Mouse (Mus musculus) mouse embryonic stem cell (cell line): ENCODE data around the gene Tfr2.

ENCODE experiments used
- in situ Hi-C, 2 experiments: fragments of 300-500 bp; cut with MboI; formaldehyde crosslinking; loops; 1 replicate in 1 of 2; 3 replicates in 1 of 2; pipeline ENCODE4 v1.14.3; 2019 to 2020; ENCODE audit warnings: low sequenced_read_pairs in 2 of 2, low pct_unique_long_range_greater_than_20kb in 1 of 2, mixed read lengths in 1 of 2; ENCODE audit not compliant: unreplicated experiment in 1 of 2

Tfr2 gene

DNA sequence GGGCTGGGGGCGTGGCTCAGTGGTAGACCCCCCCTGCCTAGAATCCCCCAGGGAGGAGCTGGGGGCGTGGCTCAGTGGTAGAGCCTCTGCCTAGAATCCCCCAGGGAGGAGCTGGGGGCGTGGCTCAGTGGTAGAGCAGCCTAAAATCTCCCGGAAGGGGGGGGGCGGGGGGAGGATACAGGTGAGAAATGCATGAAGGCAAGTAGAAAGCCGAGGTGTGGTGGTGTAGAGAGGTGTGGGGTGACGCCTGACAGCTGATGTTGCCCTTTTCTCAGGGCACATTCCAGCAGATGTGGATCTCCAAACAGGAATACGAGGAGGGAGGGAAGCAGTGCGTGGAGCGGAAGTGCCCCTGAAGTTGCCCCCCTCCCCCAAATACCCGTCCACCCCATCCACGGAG, 609 bp upstream of the Tfr2 start:
- in situ Hi-C loops, result no loop called here

DNA sequence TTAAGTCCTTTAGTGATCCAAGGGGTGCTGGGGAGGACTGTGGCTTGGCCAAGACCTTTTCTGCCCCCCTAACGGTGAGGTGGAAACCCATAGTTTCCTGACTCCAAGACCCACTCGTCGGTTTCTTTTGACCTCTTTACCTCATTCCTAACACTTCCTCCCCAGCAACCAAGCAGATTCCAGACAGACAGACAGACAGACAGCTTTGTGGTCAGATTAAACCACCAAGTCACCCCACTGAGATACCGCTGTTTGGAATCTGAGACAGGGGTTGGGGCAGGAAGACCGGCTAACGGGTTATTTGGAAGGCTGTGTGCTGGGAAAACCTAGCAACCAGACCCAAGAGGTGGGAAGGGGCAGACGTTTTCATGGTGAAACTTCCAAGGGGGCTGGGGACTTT, 541 bp downstream of the Tfr2 start:
- in situ Hi-C loops, result no loop called here

DNA sequence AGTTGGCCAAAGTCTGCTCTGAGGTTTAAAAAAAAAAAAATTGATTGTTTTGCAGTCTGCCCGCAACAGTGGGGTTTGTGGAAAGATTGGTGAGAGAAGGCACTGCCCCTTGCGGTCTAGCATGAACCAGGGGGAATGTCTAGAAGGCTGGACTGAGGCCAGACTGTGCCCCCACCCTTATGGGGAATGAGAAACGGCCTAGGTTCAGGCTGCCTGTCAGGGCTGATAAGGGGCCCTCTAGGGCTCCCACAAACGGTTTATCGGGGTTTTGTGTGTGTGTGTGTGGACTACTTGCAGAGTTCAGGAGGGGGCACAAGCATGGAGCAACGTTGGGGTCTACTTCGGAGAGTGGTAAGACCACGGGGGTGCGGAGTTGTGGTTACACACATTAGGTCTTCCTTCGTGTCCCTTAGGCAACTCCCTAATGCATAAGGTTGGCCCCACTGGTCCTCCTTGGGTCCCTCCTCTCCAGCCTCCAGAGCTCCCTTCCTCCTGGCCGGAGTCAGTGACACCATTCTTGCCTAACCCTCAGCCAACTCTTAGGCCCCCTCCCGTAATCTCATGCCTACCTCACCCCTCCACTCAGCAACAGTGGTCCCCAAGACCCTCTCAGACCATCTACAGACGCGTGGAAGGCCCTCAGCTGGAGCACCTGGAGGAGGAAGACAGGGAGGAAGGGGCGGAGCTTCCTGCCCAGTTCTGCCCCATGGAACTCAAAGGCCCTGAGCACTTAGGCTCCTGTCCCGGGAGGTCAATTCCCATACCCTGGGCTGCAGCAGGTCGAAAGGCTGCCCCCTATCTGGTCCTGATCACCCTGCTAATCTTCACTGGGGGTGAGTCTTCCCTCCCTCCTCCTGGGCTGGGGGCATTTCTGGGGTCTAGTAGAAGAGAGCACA, 1.3 kb downstream of the Tfr2 start:
- in situ Hi-C loops, result no loop called here

DNA sequence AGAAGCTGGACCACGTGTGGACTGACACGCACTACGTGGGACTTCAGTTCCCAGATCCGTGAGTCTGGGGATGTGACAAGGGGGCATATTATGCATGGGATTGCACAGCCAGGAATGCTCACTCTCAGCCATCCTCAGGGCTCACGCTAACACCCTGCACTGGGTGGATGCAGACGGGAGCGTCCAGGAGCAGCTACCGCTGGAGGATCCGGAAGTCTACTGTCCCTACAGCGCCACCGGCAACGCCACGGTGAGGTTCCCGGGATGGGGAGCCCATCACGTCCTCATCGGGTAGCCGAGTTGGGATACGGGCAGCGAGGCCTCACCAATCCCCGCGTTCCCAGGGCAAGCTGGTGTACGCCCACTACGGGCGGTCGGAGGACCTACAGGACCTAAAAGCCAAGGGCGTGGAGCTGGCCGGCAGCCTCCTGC, 4.8 kb downstream of the Tfr2 start:
- in situ Hi-C loops, result no loop called here

DNA sequence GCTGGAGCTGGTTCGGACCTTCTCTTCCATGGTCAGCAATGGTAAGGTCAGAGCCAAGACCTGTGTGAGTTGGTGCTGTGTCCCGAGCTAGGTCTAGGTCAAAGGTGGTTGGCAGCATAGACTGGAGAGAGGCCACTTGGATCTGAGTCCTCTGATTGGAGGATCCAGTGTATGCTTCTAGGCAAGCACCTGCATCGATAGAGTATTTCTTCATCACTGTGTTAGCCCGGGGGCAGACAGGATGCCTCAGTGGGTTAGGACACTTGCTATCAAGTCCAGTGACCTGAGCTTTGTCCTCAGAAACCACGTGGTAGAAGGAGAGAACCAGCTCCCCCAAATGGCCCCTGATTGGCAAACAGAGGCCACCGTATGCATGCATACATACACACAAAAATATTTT, 10.6 kb downstream of the Tfr2 start:
- in situ Hi-C loops, result no loop called here

DNA sequence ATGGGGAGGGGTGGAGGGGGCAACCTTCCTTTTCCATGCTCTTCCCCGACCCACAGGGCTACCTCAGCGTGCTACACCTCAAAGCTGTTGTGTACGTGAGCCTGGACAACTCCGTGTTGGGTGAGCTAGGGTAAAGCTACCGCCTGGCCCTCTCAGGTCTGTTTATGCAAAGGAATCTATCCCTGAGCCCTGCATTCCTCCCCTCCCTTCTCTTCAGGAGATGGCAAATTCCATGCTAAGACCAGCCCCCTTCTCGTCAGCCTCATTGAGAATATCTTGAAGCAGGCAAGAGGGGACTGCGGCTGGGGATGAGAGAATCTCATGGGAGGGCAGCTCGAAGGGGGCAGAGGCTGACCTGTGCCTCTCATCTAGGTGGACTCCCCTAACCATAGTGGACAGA, 13.1 kb downstream of the Tfr2 start:
- in situ Hi-C loops, result no loop called here

DNA sequence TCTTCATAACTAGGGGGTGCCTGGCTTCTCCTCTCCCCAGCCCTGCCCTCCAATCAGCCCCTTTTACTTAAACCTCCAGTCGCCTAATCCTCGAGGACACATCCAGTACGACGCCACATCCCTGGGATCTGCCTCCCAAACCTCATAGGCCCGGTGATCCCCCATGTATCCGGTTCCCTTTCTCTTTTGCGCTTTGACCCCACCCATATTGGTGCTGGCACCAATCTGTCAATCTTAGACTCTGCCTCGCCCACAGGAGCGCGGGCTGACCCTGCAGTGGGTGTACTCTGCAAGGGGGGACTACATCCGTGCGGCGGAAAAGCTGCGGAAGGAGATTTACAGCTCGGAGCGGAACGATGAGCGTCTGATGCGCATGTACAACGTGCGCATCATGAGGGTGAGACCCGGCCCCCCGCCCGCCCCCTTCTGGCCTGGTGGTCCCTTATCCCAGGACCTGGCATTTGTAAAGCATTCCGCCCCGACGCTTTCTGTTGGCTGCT, 14.1 kb downstream of the Tfr2 start:
- in situ Hi-C loops, result no loop called here

DNA sequence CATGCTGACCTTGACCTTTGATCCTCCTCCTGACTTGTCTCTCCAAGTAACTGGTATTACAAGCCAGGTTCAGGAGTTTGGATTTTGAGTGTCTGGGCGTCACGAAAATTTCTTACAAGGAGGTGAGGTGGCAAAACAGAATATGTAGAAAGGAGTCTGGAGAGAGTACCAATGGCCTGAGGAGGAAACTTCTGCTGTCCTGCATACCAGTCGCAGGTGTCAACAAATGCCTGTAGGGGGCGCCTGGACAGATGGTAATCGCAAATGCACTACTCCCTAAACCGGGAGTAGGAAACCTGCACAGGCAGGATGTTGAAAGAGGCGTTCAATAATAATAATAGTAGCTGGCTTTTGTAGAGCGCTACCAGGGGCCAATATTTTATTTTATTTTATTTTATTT, 15.3 kb downstream of the Tfr2 start:
- in situ Hi-C loops, result no loop called here

DNA sequence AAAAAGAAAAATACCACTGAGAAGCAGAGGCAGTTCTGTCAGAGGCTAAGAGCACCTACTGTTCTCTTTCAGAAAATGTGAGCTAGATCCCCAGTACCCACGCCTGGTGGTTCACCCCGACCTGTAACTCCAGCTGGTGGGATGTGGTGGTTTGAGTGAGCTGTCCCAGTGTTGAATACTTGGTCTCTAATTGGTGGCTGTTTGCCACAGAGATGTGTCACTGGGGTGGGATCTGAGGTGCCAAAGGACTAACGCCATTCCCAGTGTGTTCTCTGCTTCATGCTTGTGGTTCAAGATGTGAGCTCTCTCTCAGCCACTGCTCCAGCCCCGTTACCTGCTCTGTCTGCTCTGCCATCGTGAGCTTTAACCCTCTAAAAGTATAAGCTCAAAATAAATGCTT, 20.9 kb downstream of the Tfr2 start:
- in situ Hi-C loops, result no loop called here

DNA sequence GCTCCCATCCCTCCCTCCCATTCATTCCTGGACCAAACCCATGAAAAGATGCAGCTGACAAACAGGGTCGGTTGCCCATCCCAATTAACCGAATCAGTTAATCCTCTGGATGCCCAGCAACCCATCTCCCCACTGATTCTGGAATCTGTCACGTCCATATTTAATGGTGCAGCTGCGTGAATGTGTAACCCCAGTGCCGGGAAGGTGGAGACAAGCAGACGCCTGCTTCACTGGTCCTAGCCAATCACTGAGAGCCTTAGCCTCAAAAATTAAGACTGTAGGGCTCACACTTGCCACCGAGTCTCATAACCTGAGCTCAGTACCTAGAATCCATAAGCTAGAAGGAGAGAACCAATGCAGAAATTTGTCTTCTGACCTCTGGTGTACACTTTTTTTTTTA, 26.3 kb downstream of the Tfr2 start:
- in situ Hi-C loops, result no loop called here

DNA sequence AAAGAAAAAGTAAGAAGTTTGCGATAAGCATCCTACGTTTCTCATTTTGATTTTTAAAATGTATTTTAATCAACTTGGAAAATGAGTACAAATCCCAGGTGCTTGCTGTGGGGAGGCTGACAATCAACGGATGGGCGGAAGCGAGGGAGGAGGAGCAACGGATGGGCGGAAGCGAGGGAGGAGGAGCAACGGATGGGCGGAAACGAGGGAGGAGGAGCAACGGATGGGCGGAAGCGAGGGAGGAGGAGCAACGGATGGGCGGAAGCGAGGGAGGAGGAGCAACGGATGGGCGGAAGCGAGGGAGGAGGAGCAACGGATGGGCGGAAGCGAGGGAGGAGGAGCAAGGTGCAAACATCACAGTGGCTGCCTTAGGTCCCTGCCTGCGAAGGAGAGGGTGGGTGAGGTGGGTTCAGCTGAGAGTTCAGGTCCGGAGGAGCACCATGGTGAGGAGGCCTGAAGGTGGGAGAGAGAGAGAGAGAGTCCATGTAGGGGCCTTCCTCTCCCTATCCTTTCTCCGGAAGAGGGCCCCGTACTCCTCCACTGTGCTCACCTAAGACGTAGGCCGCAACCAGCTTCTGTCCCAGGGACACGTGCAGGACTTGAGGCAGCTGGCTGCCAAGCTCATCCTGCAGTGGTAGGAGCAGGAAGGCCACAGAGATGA, 27.1 kb downstream of the Tfr2 start:
- in situ Hi-C loops, result no loop called here

DNA sequence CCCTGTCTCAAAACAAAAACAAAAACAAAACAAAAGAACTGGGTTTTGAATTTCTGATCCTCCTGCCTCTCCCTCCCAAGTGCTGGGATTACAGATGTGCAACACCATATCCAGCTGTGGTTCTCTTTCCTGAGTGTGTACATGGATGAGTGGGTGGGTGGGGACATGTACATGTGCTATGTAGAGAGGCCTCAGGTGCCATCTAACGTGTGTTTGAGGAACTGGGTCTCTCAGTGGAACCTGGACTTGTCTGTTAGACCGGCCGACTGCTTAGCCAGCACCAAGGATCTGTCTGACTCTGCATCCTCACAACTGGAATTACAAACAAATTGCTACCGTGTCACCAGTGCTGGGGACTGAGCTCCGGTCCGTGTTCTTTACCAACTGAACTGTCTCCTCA, 28.0 kb downstream of the Tfr2 start:
- in situ Hi-C loops, result no loop called here

DNA sequence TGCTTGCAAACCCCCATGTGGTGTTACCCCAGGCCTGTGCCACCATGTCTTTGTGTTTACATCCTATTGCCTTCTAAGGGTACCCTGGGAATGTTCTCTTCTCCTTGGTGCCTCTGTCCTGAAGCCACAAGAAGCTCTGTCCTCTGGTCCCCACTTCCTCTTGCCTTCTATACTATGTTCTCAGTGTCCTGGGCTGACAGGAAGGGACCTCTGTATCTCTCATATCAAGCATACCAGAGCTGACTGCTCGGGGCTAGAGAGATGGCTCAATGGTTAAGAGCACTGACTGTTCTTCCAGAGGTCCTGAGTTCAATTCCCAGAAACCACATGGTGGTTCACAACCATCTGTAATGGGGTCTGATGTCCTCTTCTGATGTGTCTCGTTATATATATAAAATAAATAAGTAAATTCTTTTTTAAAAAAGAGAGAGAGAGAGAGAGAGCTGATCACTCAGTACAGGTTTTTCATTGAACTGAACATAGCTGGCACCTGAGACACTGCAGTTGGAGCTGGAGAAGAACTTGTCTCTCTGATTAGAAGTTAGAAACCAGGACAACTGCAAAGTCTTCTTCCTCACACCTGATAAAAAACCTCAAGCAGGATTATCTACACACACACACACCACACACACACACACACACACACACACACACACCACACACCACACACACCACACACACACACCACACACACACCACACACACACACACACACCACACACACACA, 28.6 kb downstream of the Tfr2 start:
- in situ Hi-C loops, result no loop called here

DNA sequence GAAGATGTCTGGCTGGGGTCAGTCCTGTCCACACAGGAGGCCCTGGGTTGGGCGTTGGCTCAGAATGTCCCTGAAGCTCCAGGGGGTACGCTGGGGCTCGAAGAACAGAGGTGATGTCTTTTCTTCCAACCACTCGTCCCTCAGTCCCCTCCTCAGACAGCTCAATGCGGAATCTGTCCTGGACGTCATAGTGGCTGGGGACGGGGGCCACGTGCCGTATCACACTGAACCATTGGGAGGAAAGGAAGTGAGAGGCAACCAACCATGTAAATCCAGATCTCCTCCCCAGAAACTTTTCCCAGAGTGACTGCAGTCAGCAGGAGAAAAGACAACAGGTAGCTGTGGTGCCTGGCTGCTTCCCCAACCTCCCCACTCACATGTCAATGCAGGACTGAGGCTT, 30.0 kb downstream of the Tfr2 start:
- in situ Hi-C loops, result no loop called here

DNA sequence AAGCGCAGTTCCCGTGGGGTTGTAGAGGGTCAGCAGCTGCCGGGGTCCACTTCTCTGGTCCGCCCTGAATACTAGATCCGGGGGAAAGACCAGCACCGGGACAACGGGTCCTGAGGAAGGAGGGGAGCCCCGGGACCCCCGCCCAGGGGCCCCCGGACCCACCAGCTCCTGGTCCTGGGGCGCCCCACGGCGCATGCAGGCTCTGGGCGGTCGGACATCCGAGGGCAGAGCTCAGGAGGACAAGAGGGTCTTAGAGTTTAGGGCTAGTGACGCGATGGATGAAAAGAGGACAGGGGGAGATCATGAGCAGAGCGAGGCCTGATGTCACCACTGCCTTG, 30.6 kb downstream of the Tfr2 start:
- in situ Hi-C loops, result no loop called here

DNA sequence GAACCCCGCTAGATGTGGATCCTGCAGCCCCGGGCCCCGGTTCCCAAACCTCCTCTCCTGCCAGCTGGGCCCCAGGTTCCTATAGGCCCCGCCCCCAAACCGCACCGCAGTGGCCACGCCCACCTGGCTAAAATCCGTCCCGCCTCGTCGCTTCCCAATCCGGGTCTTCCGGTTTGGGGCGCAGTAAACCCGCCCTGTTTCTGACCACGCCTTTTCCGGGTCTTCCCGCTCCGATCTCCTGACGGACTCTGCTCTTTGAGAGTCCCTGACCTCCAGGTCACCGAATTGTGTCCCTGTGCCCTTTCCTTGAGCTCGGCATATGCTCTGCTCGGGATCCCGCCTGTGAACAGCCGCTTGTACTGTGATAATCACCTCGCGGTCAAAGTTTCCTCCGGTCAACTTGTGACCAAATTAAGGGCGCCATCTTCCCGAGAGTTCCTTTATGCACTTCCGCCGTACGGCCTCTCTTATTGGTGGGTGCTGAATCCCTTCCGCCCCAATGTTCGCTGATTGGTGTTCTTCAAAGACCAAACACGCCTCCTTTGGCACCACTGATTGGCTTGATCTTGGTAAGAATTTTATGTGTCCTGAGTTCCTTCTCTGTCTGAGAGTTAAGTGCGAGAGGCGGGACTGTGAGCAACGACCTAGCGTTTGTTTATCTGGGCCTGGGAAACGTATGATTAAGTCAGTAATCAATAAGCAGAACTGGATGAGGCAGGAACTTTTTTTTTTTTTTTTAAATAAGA, 31.2 kb downstream of the Tfr2 start, which contains the start of gene Mospd3:
Gene Mospd3, minus strand, starts transcription at position 440 of the 746 bp plus-strand sequence.
- in situ Hi-C loops, result no loop called here

DNA sequence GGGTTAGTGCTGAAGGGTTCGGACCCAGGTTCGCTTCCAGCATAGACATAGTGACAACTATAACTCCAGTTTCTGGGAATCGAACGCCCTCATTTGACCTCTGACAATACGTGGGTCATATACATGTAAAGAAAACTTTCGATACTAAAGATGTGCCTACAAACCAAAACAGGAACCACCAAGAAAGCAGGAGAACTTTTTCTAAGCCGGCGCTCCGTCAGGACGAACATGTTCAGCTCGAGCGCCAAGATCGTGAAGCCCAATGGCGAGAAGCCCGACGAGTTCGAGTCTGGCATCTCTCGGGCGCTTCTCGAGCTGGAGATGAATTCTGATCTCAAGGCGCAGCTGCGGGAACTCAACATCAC, 31.7 kb downstream of the Tfr2 start:
- in situ Hi-C loops, result no loop called here

DNA sequence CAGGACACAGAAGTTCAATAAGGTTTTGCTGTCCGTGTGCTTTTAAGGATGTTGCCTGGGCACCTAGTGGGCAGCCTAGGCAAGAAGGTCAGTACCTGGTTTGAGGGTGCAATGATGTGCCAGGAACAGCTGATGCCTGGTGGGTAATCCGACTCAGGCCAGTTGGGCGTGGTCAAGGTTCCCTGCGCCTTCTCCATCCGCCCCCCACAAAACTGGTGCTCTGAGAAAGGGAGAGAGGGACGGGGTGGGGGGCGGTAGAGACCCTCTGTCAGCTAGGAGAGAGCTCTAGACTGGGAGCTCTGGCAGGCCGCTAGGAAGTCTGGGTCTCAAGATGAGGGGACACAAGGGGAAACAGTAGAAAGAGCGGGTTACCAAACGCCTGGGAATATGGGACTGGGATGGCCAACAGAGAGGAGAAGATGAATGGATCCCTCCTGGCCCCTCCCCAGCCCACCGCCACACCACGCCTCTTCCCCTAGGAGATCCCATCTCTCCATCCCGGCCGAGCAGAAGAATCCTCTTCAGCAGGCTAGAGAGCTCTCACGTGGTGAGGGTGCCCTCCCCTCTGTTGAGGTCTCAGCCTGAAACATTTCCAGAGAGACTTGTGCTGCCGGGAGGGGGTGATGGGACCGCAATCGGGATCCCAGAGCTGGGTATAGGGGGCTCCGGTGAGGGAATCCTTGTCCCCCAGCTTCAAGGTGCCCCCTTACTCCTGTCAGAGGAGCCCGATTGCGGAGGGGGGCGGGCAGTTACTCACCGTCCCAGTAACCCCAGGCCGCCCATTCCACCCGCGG, 38.4 kb downstream of the Tfr2 start:
- in situ Hi-C loops, result no loop called here
